21 mouse cellular contexts compared by ENCODE assay signal in the genomic region with DNA sequence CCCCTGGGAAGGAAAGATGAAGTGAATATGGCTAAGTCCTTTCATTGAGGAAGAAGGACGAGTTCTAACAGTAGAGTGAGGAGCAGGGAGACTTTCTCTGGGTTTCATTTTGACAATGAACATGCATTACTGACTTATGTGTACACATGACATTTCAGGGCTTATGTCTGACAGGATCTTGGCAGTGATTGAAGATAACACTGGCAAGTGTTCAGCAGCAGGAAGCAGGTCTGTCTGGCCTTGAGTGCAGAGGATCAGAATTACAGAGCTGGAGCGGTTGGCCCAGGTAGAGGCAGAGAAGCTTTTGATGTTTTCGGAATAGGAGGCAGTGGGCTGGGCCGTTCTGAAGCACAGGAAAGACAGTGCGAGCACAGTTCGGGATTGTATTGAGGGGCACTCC. TPM values are rescaled to one million over a fixed set of nuclear protein-coding genes. Genes with fewer than 3 reads are reported as not detected.
DNase-seq lines count a peak whose midpoint lies in the region; ATAC-seq lines count a peak whose summit lies in the region.
"Had no signal": no experiment of that assay in that cellular context is flagged by ENCODE, and none has a peak within 500 bp of the region (broad histone marks: within the 10 kb centered on the region; RNA-seq: fewer than 3 reads in every experiment).

No protein-coding gene starts in this region.

- no peak overlapping the region for H3K9ac ChIP-seq in midbrain, embryonic 11.5 days (ENCODE audit: low read length)
- H3K9ac ChIP-seq: liver, embryonic 15.5 days had no signal

- no peaks in the 10 kb centered on the region for H3K36me3 ChIP-seq in heart, embryonic 10.5 days
- no peaks in the 10 kb centered on the region for H3K36me3 ChIP-seq in midbrain, embryonic 11.5 days (ENCODE audit: control insufficient read depth, insufficient read depth, low read length)
- no peaks in the 10 kb centered on the region for H3K36me3 ChIP-seq in midbrain, embryonic 10.5 days
- H3K36me3 ChIP-seq: liver, embryonic 15.5 days had no signal

- no peak overlapping the region for H3K4me3 ChIP-seq in heart, embryonic 10.5 days
- H3K4me3 ChIP-seq in midbrain, embryonic 11.5 days (ENCODE audit: low read depth, low read length): no peak overlapping the region
- no peak overlapping the region for H3K4me3 ChIP-seq in midbrain, embryonic 10.5 days
- H3K4me3 ChIP-seq: liver, embryonic 15.5 days; megakaryocyte, embryonic 14.5 days had no signal

- no peaks in the 10 kb centered on the region for H3K27me3 ChIP-seq in heart, embryonic 10.5 days (ENCODE audit: insufficient read depth, poor library complexity, severe bottlenecking)
- H3K27me3 ChIP-seq in midbrain, embryonic 11.5 days (ENCODE audit: control insufficient read depth, insufficient read depth, low read length): no peaks in the 10 kb centered on the region
- H3K27me3 ChIP-seq in midbrain, embryonic 10.5 days (ENCODE audit: low read depth, poor library complexity, severe bottlenecking): no peaks in the 10 kb centered on the region
- H3K27me3 ChIP-seq: liver, embryonic 15.5 days; megakaryocyte, embryonic 14.5 days had no signal

- peak overlapping the region; percentile 32; the same call in 1 of the 2 replicates for H3K27ac ChIP-seq in heart, embryonic 10.5 days
- no peak overlapping the region for H3K27ac ChIP-seq in midbrain, embryonic 11.5 days (ENCODE audit: low read depth, low read length)
- H3K27ac ChIP-seq in midbrain, embryonic 10.5 days (replicated peaks): no peak overlapping the region
- H3K27ac ChIP-seq: hindbrain, postnatal 0 days; liver, embryonic 15.5 days had no signal

- 59% methylated on average over 6 of the region's 6 CpGs for WGBS in heart, embryonic 10.5 days
- WGBS in midbrain, embryonic 11.5 days: 84% methylated on average over 6 of the region's 6 CpGs
- WGBS in midbrain, embryonic 10.5 days: 85% methylated on average over 6 of the region's 6 CpGs

- H3K4me1 ChIP-seq in heart, embryonic 10.5 days: peaks cover 35% of the 10 kb centered on the region
- no peaks in the 10 kb centered on the region for H3K4me1 ChIP-seq in midbrain, embryonic 11.5 days (ENCODE audit: control insufficient read depth, insufficient read depth, low read length)
- no peaks in the 10 kb centered on the region for H3K4me1 ChIP-seq in midbrain, embryonic 10.5 days
- H3K4me1 ChIP-seq: liver, embryonic 15.5 days had no signal

- no peak overlapping the region for H3K4me2 ChIP-seq in midbrain, embryonic 11.5 days
- H3K4me2 ChIP-seq: liver, embryonic 15.5 days had no signal

- no peak for DNase-seq in heart, embryonic 10.5 days (ENCODE audit: low spot score)
- no peak for DNase-seq in heart, adult 18-20 months
- DNase-seq in midbrain, embryonic 11.5 days (ENCODE audit: low spot score, missing footprints): peak; percentile 19
- DNase-seq in midbrain, embryonic 10.5 days (ENCODE audit: low spot score): no peak
- DNase-seq in adipocyte (ENCODE audit: low spot score): peak; percentile 11
- DNase-seq in layer of hippocampus, postnatal 14 days (ENCODE audit: low spot score in 2 of 2): no peak
- no peak for DNase-seq in lung, postnatal 10 days
- DNase-seq: cerebellum, adult 18-20 months; cerebellum, postnatal 36 days; gastrocnemius, postnatal 10 days; kidney, adult 8-10 months; kidney, postnatal 25 days had no signal

- H3K9me3 ChIP-seq in heart, embryonic 10.5 days: no peaks in the 10 kb centered on the region
- H3K9me3 ChIP-seq in midbrain, embryonic 11.5 days (ENCODE audit: control insufficient read depth, low read length): 0 out of 2 replicates have a peak, but pooled peaks cover 3% of the 10 kb centered on the region
- H3K9me3 ChIP-seq in midbrain, embryonic 10.5 days (replicated peaks): no peaks in the 10 kb centered on the region; the same call in 1 of the 2 replicates
- H3K9me3 ChIP-seq: liver, embryonic 15.5 days had no signal

- no peak for ATAC-seq in midbrain, embryonic 11.5 days (ENCODE audit: low FRiP score)
- ATAC-seq: hindbrain, postnatal 0 days; lung, postnatal 0 days had no signal

RNA-seq across cellular contexts. Expression of gene Dapp1, which starts 26.8 kb away (rescaled TPM):
- polyA plus RNA-seq in heart, embryonic 10.5 days (2016; fragmentation: Nextera tagmentation; extraction: Ambion mirVana): 8.7 and 9.3 TPM in 2 replicates
- 1 to 10 TPM; 5.4 to 9.7 TPM for total RNA-seq in heart, adult 18-20 months (2021)
- polyA plus RNA-seq in midbrain, embryonic 11.5 days (2014; fragmentation: Nextera tagmentation; extraction: Ambion mirVana): 3.2 and 3.4 TPM in 2 replicates
- 2.3 and 2.9 TPM in 2 replicates for polyA plus RNA-seq in midbrain, embryonic 10.5 days (2016; fragmentation: Nextera tagmentation; extraction: Ambion mirVana)
- 1 to 10 TPM; 3.6 to 5.3 TPM for total RNA-seq in layer of hippocampus, postnatal 14 days (2021)

RNA-seq across cellular contexts. Expression of gene 1110002E22Rik, which starts 56.7 kb away (rescaled TPM):
- 3.2 and 6.8 TPM in 2 replicates for polyA plus RNA-seq in heart, embryonic 10.5 days (2016; fragmentation: Nextera tagmentation; extraction: Ambion mirVana)
- 10 to 100 TPM; 37.3 to 51.9 TPM for total RNA-seq in heart, adult 18-20 months (2021)
- polyA plus RNA-seq in midbrain, embryonic 11.5 days (2014; fragmentation: Nextera tagmentation; extraction: Ambion mirVana): 0.01 and 0.08 TPM in 2 replicates
- 0.01 TPM in 1 of 2 replicates, not detected in the other for polyA plus RNA-seq in midbrain, embryonic 10.5 days (2016; fragmentation: Nextera tagmentation; extraction: Ambion mirVana)
- total RNA-seq in layer of hippocampus, postnatal 14 days (2021): 1 to 10 TPM; 1.4 TPM

RNA-seq across cellular contexts. Expression of gene Gm5105, which starts 59.0 kb away (rescaled TPM):
- 0.20 TPM in 1 of 2 replicates, not detected in the other for polyA plus RNA-seq in heart, embryonic 10.5 days (2016; fragmentation: Nextera tagmentation; extraction: Ambion mirVana)
- total RNA-seq in heart, adult 18-20 months (2021): 1 to 10 TPM; 1.1 to 1.2 TPM
- polyA plus RNA-seq in midbrain, embryonic 11.5 days (2014; fragmentation: Nextera tagmentation; extraction: Ambion mirVana): not detected in 2 replicates
- not detected in 2 replicates for polyA plus RNA-seq in midbrain, embryonic 10.5 days (2016; fragmentation: Nextera tagmentation; extraction: Ambion mirVana)
- under 1 TPM in 1 of 2 experiments, not detected in 1; 0.32 TPM for total RNA-seq in layer of hippocampus, postnatal 14 days (2021)
- total RNA-seq: hindbrain, postnatal 0 days; left cerebral cortex, postnatal 10 days; midbrain, postnatal 0 days had no signal
- polyA plus RNA-seq: embryonic facial prominence, embryonic 11.5 days; neural tube, embryonic 11.5 days; thymus, postnatal 0 days had no signal

Comparison
In these comparisons a context has a peak if more than half of its experiments do, and no peak if none do; other contexts are left out.
1. DNase-seq: peak in midbrain, embryonic 11.5 days (single experiment) and adipocyte (single experiment); none in heart, embryonic 10.5 days (single experiment), heart, adult 18-20 months (0 of 2), midbrain, embryonic 10.5 days (single experiment), layer of hippocampus, postnatal 14 days (0 of 2) and lung, postnatal 10 days (single experiment).